In the genomic region with DNA sequence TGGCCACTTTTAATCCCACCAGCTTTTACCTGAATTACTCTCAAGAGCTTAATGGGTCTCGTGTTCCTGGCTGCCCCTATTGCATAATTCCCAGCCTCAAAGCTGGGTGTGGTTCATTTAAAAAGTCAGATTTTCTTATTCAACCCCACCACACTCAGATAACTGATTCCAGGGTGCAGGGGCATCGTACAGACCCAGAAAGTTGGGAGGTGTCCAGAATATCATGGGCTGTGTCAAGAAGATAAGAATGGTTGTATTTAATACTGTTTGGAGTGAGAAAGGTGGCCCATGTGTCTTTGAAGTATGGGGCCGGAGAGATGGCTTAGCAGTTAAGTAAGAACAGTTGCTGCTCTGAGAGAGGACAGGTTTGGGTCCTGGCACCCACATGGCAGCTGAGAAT, we compare ENCODE assay signal across 22 mouse cellular contexts.
"Had no signal": no experiment of that assay in that cellular context is flagged by ENCODE, and none has a peak within 500 bp of the region (broad histone marks: within the 10 kb centered on the region; RNA-seq: fewer than 3 reads in every experiment).

No protein-coding gene starts in this region.

- DNase-seq: kidney, adult 11 months; kidney, adult 8-10 months; kidney, postnatal 10 days; kidney, postnatal 36 days; layer of hippocampus, adult 9-11 months; lung, embryonic 14.5 days; retina, postnatal 1 day; right cerebral cortex, postnatal 25 days; spleen, adult 18-20 months; thymus, postnatal 25 days had no signal

- H3K4me3 ChIP-seq: intestine, embryonic 15.5 days; kidney, embryonic 15.5 days; limb, embryonic 10.5 days; limb, embryonic 13.5 days; megakaryocyte, embryonic 14.5 days; midbrain, embryonic 12.5 days; midbrain, embryonic 15.5 days; myocyte; neural tube, embryonic 13.5 days; stomach, embryonic 15.5 days had no signal

- H3K4me1 ChIP-seq: intestine, embryonic 15.5 days; megakaryocyte, embryonic 14.5 days had no signal

- H3K27me3 ChIP-seq: intestine, embryonic 15.5 days; kidney, embryonic 15.5 days; megakaryocyte, embryonic 14.5 days; midbrain, embryonic 12.5 days; midbrain, embryonic 15.5 days; neural tube, embryonic 13.5 days; stomach, embryonic 15.5 days had no signal

- H3K4me2 ChIP-seq: intestine, embryonic 15.5 days; kidney, embryonic 15.5 days; limb, embryonic 13.5 days; lung, embryonic 14.5 days; midbrain, embryonic 12.5 days; midbrain, embryonic 15.5 days; neural tube, embryonic 13.5 days; stomach, embryonic 15.5 days had no signal

- H3K9me3 ChIP-seq: intestine, embryonic 15.5 days; kidney, embryonic 15.5 days; limb, embryonic 10.5 days; limb, embryonic 13.5 days; megakaryocyte, embryonic 14.5 days; midbrain, embryonic 12.5 days; midbrain, embryonic 15.5 days; neural tube, embryonic 13.5 days; stomach, embryonic 15.5 days had no signal

- H3K27ac ChIP-seq: intestine, embryonic 15.5 days; kidney, embryonic 15.5 days; limb, embryonic 13.5 days; macrophage; midbrain, embryonic 12.5 days; midbrain, embryonic 15.5 days; neural tube, embryonic 13.5 days; stomach, embryonic 15.5 days had no signal

- H3K9ac ChIP-seq: intestine, embryonic 15.5 days; kidney, embryonic 15.5 days; limb, embryonic 13.5 days; lung, embryonic 14.5 days; midbrain, embryonic 12.5 days; midbrain, embryonic 15.5 days; neural tube, embryonic 13.5 days; stomach, embryonic 15.5 days had no signal

- ATAC-seq: intestine, embryonic 15.5 days; lung, postnatal 0 days; midbrain, embryonic 15.5 days had no signal

- H3K36me3 ChIP-seq: intestine, embryonic 15.5 days; kidney, embryonic 15.5 days; limb, embryonic 10.5 days; limb, embryonic 13.5 days; midbrain, embryonic 12.5 days; midbrain, embryonic 15.5 days; neural tube, embryonic 13.5 days; stomach, embryonic 15.5 days had no signal
